Mouse (Mus musculus): Measurements from ENCODE around the gene Pde4d. TPM values are rescaled to one million over a fixed set of nuclear protein-coding genes. Genes with fewer than 3 reads are reported as not detected.
A peak's percentile ranks its signal among the peaks of the same experiment; 100 is the strongest.

The Pde4d gene
- total RNA-seq, 2 experiments from 2014 or later, result 4.4 to 5.3 TPM

GRCm38 (mm10) chr13:109932688-109933087 lies 1482.9 kb downstream of the Pde4d start:
- ATAC-seq (ENCODE audit: poor library complexity, severe bottlenecking), result peak; percentile 78

- peak; percentile 78 for ATAC-seq (ENCODE audit: poor library complexity, severe bottlenecking)
Measured at GRCm38 (mm10) chr13:109933554-109933953, 1483.8 kb downstream of the Pde4d start.

GRCm38 (mm10) chr13:109936866-109937265 lies 1487.1 kb downstream of the Pde4d start:
- ATAC-seq (ENCODE audit: poor library complexity, severe bottlenecking), result no peak

GRCm38 (mm10) chr13:109944822-109945551 lies 1495.2 kb downstream of the Pde4d start:
- no peak for ATAC-seq (ENCODE audit: poor library complexity, severe bottlenecking)

GRCm38 (mm10) chr13:109951466-109951865 lies 1501.7 kb downstream of the Pde4d start:
- no peak for ATAC-seq (ENCODE audit: poor library complexity, severe bottlenecking)

- ATAC-seq (ENCODE audit: poor library complexity, severe bottlenecking), result no peak
Measured at GRCm38 (mm10) chr13:109954189-109954588, 1504.4 kb downstream of the Pde4d start.

- ATAC-seq (ENCODE audit: poor library complexity, severe bottlenecking), result no peak
Measured at GRCm38 (mm10) chr13:109957953-109958352, 1508.2 kb downstream of the Pde4d start.

GRCm38 (mm10) chr13:109982821-109983443 lies 1533.2 kb downstream of the Pde4d start:
- no peak for ATAC-seq (ENCODE audit: poor library complexity, severe bottlenecking)

GRCm38 (mm10) chr13:109985411-109985810 lies 1535.7 kb downstream of the Pde4d start:
- ATAC-seq (ENCODE audit: poor library complexity, severe bottlenecking), result no peak

- ATAC-seq (ENCODE audit: poor library complexity, severe bottlenecking), result no peak
Measured at GRCm38 (mm10) chr13:109985892-109986291, 1536.1 kb downstream of the Pde4d start.

- ATAC-seq (ENCODE audit: poor library complexity, severe bottlenecking), result no peak
Measured at GRCm38 (mm10) chr13:109992775-109993505, 1543.2 kb downstream of the Pde4d start.

- no peak for ATAC-seq (ENCODE audit: poor library complexity, severe bottlenecking)
Measured at GRCm38 (mm10) chr13:109994240-109994764, 1544.6 kb downstream of the Pde4d start.

- no peak for ATAC-seq (ENCODE audit: poor library complexity, severe bottlenecking)
Measured at GRCm38 (mm10) chr13:110002081-110002480, 1552.3 kb downstream of the Pde4d start.

Other genes starting within 250 kb of the Pde4d start
- 6.9 and 9.3 TPM in 2 replicates for gene Elovl7, start 235.5 kb upstream of the Pde4d start, total RNA-seq (2015)
- 3.9 and 4.4 TPM in 2 replicates for gene Elovl7, start 235.5 kb upstream of the Pde4d start, total RNA-seq (2017)
- gene Depdc1b, start 133.6 kb upstream of the Pde4d start, total RNA-seq (2015), result 38.3 and 42.7 TPM in 2 replicates
- 29.6 and 34.7 TPM in 2 replicates for gene Depdc1b, start 133.6 kb upstream of the Pde4d start, total RNA-seq (2017)

Measured in megakaryocyte, adult 5-6 weeks (primary cell).